12 mouse cellular contexts compared by ENCODE assay signal in genomic region chr7:118919261-118920006, GRCm38 (mm10).
A peak's percentile ranks its signal among the peaks of the same experiment; 100 is the strongest.
DNase-seq lines count a peak whose midpoint lies in the region; ATAC-seq and TF ChIP-seq lines count a peak whose summit lies in the region.
"Had no signal": no experiment of that assay in that cellular context is flagged by ENCODE, and none has a peak within 500 bp of the region (broad histone marks: within the 10 kb centered on the region; RNA-seq: fewer than 3 reads in every experiment).

No protein-coding gene starts in this region.

- H3K9ac ChIP-seq in forebrain, embryonic 12.5 days = no peak overlapping the region
- H3K9ac ChIP-seq in forebrain, embryonic 15.5 days (replicated peaks) = no peak overlapping the region
- no peak overlapping the region for H3K9ac ChIP-seq in embryonic facial prominence, embryonic 15.5 days
- no peak overlapping the region for H3K9ac ChIP-seq in midbrain, embryonic 12.5 days (replicated peaks)

- TF ChIP-seq POLR2A in brain, embryonic 14.5 days (IDR thresholded peaks at IDR 0.05; ENCODE audit: borderline replicate concordance, extremely low read depth, insufficient read depth, insufficient read length, poor library complexity, severe bottlenecking) = no peak

- 71% methylated on average over 10 of the region's 10 CpGs for WGBS in forebrain, embryonic 12.5 days
- WGBS in forebrain, embryonic 15.5 days = 72% methylated on average over 10 of the region's 10 CpGs
- 62% methylated on average over 10 of the region's 10 CpGs for WGBS in embryonic facial prominence, embryonic 15.5 days
- WGBS in midbrain, embryonic 12.5 days = 57% methylated on average over 10 of the region's 10 CpGs

- no peak overlapping the region for H3K4me2 ChIP-seq in forebrain, embryonic 12.5 days
- H3K4me2 ChIP-seq in forebrain, embryonic 15.5 days (replicated peaks) = no peak overlapping the region
- no peak overlapping the region for H3K4me2 ChIP-seq in embryonic facial prominence, embryonic 15.5 days (replicated peaks)
- no peak overlapping the region for H3K4me2 ChIP-seq in midbrain, embryonic 12.5 days (replicated peaks)

- H3K27ac ChIP-seq in forebrain, embryonic 12.5 days = 0 out of 2 replicates have a peak overlapping the region, but pooled peaks have one; percentile 43
- no peak overlapping the region for H3K27ac ChIP-seq in forebrain, embryonic 15.5 days (replicated peaks)
- H3K27ac ChIP-seq in embryonic facial prominence, embryonic 15.5 days (replicated peaks) = no peak overlapping the region
- H3K27ac ChIP-seq in midbrain, embryonic 12.5 days (replicated peaks) = peak overlapping the region; percentile 68; the same call in 1 of the 2 replicates

- ATAC-seq in forebrain, embryonic 12.5 days (ENCODE audit: low FRiP score) = peak; percentile 61; the same call in 1 of the 2 replicates
- no peak for ATAC-seq in forebrain, embryonic 15.5 days (replicated peaks)
- 0 out of 2 replicates have a peak, but pooled peaks have one; percentile 27 for ATAC-seq in embryonic facial prominence, embryonic 15.5 days (ENCODE audit: insufficient number of reproducible peaks, low FRiP score, low TSS enrichment, low read depth)
- ATAC-seq in midbrain, embryonic 12.5 days (ENCODE audit: low FRiP score, low read depth) = peak; percentile 60; the same call in 1 of the 2 replicates
- ATAC-seq: CD4-positive, CD25-positive, alpha-beta regulatory T cell, adult 4 months; intestine, postnatal 0 days had no signal

- H3K9me3 ChIP-seq in forebrain, embryonic 12.5 days = no peaks in the 10 kb centered on the region
- H3K9me3 ChIP-seq in forebrain, embryonic 15.5 days = no peaks in the 10 kb centered on the region
- H3K9me3 ChIP-seq in embryonic facial prominence, embryonic 15.5 days (replicated peaks) = no peaks in the 10 kb centered on the region
- H3K9me3 ChIP-seq in midbrain, embryonic 12.5 days = no peaks in the 10 kb centered on the region

- no peak overlapping the region for H3K4me3 ChIP-seq in forebrain, embryonic 12.5 days (replicated peaks)
- H3K4me3 ChIP-seq in forebrain, embryonic 15.5 days = no peak overlapping the region
- H3K4me3 ChIP-seq in embryonic facial prominence, embryonic 15.5 days (replicated peaks) = no peak overlapping the region
- no peak overlapping the region for H3K4me3 ChIP-seq in midbrain, embryonic 12.5 days

- no peaks in the 10 kb centered on the region for H3K27me3 ChIP-seq in forebrain, embryonic 12.5 days
- H3K27me3 ChIP-seq in forebrain, embryonic 15.5 days = no peaks in the 10 kb centered on the region
- no peaks in the 10 kb centered on the region for H3K27me3 ChIP-seq in embryonic facial prominence, embryonic 15.5 days
- no peaks in the 10 kb centered on the region for H3K27me3 ChIP-seq in midbrain, embryonic 12.5 days

- TF ChIP-seq CTCF in brain, embryonic 14.5 days (IDR thresholded peaks at IDR 0.05; ENCODE audit: borderline replicate concordance, extremely low read depth, insufficient read depth, insufficient read length) = no peak

- peaks cover 8% of the 10 kb centered on the region for H3K4me1 ChIP-seq in forebrain, embryonic 12.5 days
- no peaks in the 10 kb centered on the region for H3K4me1 ChIP-seq in forebrain, embryonic 15.5 days
- no peaks in the 10 kb centered on the region for H3K4me1 ChIP-seq in embryonic facial prominence, embryonic 15.5 days
- peaks cover 9% of the 10 kb centered on the region for H3K4me1 ChIP-seq in midbrain, embryonic 12.5 days

- DNase-seq in brain, embryonic 14.5 days (ENCODE audit: low read depth) = peak; percentile 62
- DNase-seq in heart, postnatal 4 days = no peak
- no peak for DNase-seq in kidney, adult 18-20 months
- DNase-seq in natural killer cell, adult 2 months (ENCODE audit: low spot score in 2 of 2) = no peak
- DNase-seq: cerebellum, adult 8-10 months; right cerebral cortex, postnatal 4 days had no signal

- no peaks in the 10 kb centered on the region for H3K36me3 ChIP-seq in forebrain, embryonic 12.5 days (replicated peaks)
- H3K36me3 ChIP-seq in forebrain, embryonic 15.5 days = no peaks in the 10 kb centered on the region
- H3K36me3 ChIP-seq in embryonic facial prominence, embryonic 15.5 days = no peaks in the 10 kb centered on the region
- H3K36me3 ChIP-seq in midbrain, embryonic 12.5 days = no peaks in the 10 kb centered on the region

Comparison
In these comparisons a context has a peak if more than half of its experiments do, and no peak if none do; other contexts are left out.
1. H3K27ac ChIP-seq: peak in forebrain, embryonic 12.5 days (single experiment) and midbrain, embryonic 12.5 days (single experiment); none in forebrain, embryonic 15.5 days (single experiment) and embryonic facial prominence, embryonic 15.5 days (single experiment).